Mouse (Mus musculus) adrenal gland, postnatal 10 days (tissue): Measurements from ENCODE around the gene Sox10. TPM values are rescaled to one million over a fixed set of nuclear protein-coding genes. Genes with fewer than 3 reads are reported as not detected.

ENCODE experiments used
- DNase-seq: peaks from one replicate; pipeline ENCODE4 v3.0.0; 2021; ENCODE audit warnings: mixed read lengths
- total RNA-seq, 2 experiments: library from RNA; stranded (reverse); gene quantifications; 2 replicates each; pipeline ENCODE4 v1.2.3; 2021

The Sox10 gene
- total RNA-seq, 2 experiments from 2014 or later: 4.7 to 5.3 TPM

GRCm38 (mm10) chr15:79162301-79162700 is 2.7 kb downstream of the Sox10 start:
- DNase-seq: no peak

- DNase-seq: peak; percentile 62
Observed at GRCm38 (mm10) chr15:79155572-79155971, 9.5 kb downstream of the Sox10 start.

GRCm38 (mm10) chr15:79152709-79153108 is 12.3 kb downstream of the Sox10 start:
- no peak for DNase-seq

- no peak for DNase-seq
Observed at GRCm38 (mm10) chr15:79151881-79152280, 13.2 kb downstream of the Sox10 start.

- DNase-seq: peak; percentile 92
Observed at GRCm38 (mm10) chr15:79148533-79148932, 16.5 kb downstream of the Sox10 start.

- DNase-seq: no peak
Observed at GRCm38 (mm10) chr15:79145522-79145921, 19.5 kb downstream of the Sox10 start.

GRCm38 (mm10) chr15:79144021-79144420 is 21.0 kb downstream of the Sox10 start:
- DNase-seq: no peak

GRCm38 (mm10) chr15:79143316-79143715 is 21.7 kb downstream of the Sox10 start:
- no peak for DNase-seq

GRCm38 (mm10) chr15:79141566-79141917 is 23.5 kb downstream of the Sox10 start:
- DNase-seq: no peak

GRCm38 (mm10) chr15:79140866-79141565 is 24.0 kb downstream of the Sox10 start, which contains the start of the genes Polr2f and 1700088E04Rik:
Gene Polr2f, plus strand, starts transcription at chr15:79141009.
Gene 1700088E04Rik, minus strand, starts transcription at chr15:79141253.
- peak; percentile 96 for DNase-seq

GRCm38 (mm10) chr15:79139640-79140039 is 25.4 kb downstream of the Sox10 start:
- no peak for DNase-seq

- no peak for DNase-seq
Observed at GRCm38 (mm10) chr15:79135783-79136575, 29.1 kb downstream of the Sox10 start.

- DNase-seq: no peak
Observed at GRCm38 (mm10) chr15:79135332-79135731, 29.7 kb downstream of the Sox10 start.

- no peak for DNase-seq
Observed at GRCm38 (mm10) chr15:79134496-79135270, 30.4 kb downstream of the Sox10 start.

GRCm38 (mm10) chr15:79133191-79133661 is 31.8 kb downstream of the Sox10 start:
- DNase-seq: peak; percentile 66

GRCm38 (mm10) chr15:79131442-79131841 is 33.6 kb downstream of the Sox10 start:
- peak; percentile 92 for DNase-seq

GRCm38 (mm10) chr15:79130782-79131181 is 34.3 kb downstream of the Sox10 start:
- no peak for DNase-seq

GRCm38 (mm10) chr15:79129311-79129710 is 35.7 kb downstream of the Sox10 start:
- DNase-seq: no peak

GRCm38 (mm10) chr15:79128208-79128607 is 36.8 kb downstream of the Sox10 start:
- DNase-seq: no peak

- DNase-seq: no peak
Observed at GRCm38 (mm10) chr15:79127101-79127500, 37.9 kb downstream of the Sox10 start.

- DNase-seq: peak; percentile 71
Observed at GRCm38 (mm10) chr15:79126217-79126932, 38.7 kb downstream of the Sox10 start.

GRCm38 (mm10) chr15:79124331-79124875 is 40.6 kb downstream of the Sox10 start:
- DNase-seq: no peak
